41 mouse cellular contexts compared by ENCODE assay signal in the genomic region with DNA sequence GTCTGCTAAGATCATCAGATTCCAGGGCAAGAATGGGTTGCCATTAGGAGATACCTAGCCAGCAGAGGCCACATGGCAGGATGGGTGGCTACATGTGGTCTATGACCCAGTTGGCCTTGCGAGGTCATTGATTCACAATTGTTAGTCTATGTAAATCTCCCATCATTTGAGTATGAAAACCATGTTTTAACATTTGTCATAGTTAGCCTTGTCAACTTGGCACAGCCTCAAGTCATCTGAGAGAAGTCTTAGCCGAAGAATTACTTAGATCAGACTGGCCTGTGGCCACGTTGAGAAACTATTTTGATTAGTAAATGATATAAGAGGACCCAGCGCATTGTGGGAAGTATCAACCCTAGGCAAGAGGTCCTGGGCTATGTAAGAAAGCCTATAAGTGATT. TPM values are rescaled to one million over a fixed set of nuclear protein-coding genes. Genes with fewer than 3 reads are reported as not detected.
"Had no signal": no experiment of that assay in that cellular context is flagged by ENCODE, and none has a peak within 500 bp of the region (broad histone marks: within the 10 kb centered on the region; RNA-seq: fewer than 3 reads in every experiment).

No protein-coding gene starts in this region.

- H3K27ac ChIP-seq: heart, embryonic 10.5 days; hindbrain, embryonic 13.5 days; hindbrain, embryonic 15.5 days; hindbrain, postnatal 0 days; kidney, embryonic 15.5 days; kidney, postnatal 0 days; limb, embryonic 13.5 days; limb, embryonic 15.5 days; liver, embryonic 12.5 days; liver, embryonic 14.5 days had no signal

- H3K36me3 ChIP-seq: heart, embryonic 10.5 days; heart, embryonic 12.5 days; hindbrain, embryonic 13.5 days; hindbrain, embryonic 15.5 days; kidney, embryonic 15.5 days; limb, embryonic 13.5 days; limb, embryonic 15.5 days; liver, embryonic 12.5 days had no signal

- DNase-seq: gastrocnemius, postnatal 10 days; gastrocnemius, postnatal 25 days; heart, adult 18-20 months; heart, postnatal 10 days; heart, postnatal 4 days; kidney, adult 11 months; kidney, adult 2 months; kidney, adult 9 months; kidney, postnatal 14 days; kidney, postnatal 4 days; layer of hippocampus, adult 9-11 months; layer of hippocampus, postnatal 36 days; left cerebral cortex, postnatal 4 days had no signal

- H3K4me2 ChIP-seq: heart, embryonic 12.5 days; hindbrain, embryonic 13.5 days; hindbrain, embryonic 15.5 days; kidney, embryonic 15.5 days; limb, embryonic 13.5 days; limb, embryonic 15.5 days; liver, embryonic 12.5 days had no signal

- ATAC-seq: hindbrain, postnatal 0 days; intestine, embryonic 16.5 days; liver, embryonic 12.5 days had no signal

- H3K27me3 ChIP-seq: heart, embryonic 12.5 days; hindbrain, embryonic 13.5 days; hindbrain, embryonic 15.5 days; kidney, embryonic 15.5 days; limb, embryonic 13.5 days; limb, embryonic 15.5 days; liver, embryonic 12.5 days had no signal

- H3K4me3 ChIP-seq: gastrocnemius, adult 2 months; heart, embryonic 10.5 days; heart, embryonic 12.5 days; hindbrain, embryonic 13.5 days; hindbrain, embryonic 15.5 days; kidney, embryonic 15.5 days; limb, embryonic 13.5 days; limb, embryonic 15.5 days; liver, embryonic 12.5 days had no signal

- H3K9me3 ChIP-seq: heart, embryonic 10.5 days; heart, embryonic 12.5 days; hindbrain, embryonic 13.5 days; hindbrain, embryonic 15.5 days; kidney, embryonic 15.5 days; limb, embryonic 13.5 days; limb, embryonic 15.5 days; liver, embryonic 12.5 days had no signal

- H3K4me1 ChIP-seq: heart, embryonic 12.5 days; hindbrain, embryonic 13.5 days; hindbrain, embryonic 15.5 days; kidney, embryonic 15.5 days; liver, embryonic 12.5 days had no signal

- H3K9ac ChIP-seq: heart, embryonic 12.5 days; hindbrain, embryonic 13.5 days; hindbrain, embryonic 15.5 days; kidney, embryonic 15.5 days; limb, embryonic 13.5 days; limb, embryonic 15.5 days; liver, embryonic 12.5 days; liver, embryonic 14.5 days had no signal

RNA-seq across cellular contexts. Expression of a gene that starts 28.5 kb away (rescaled TPM):
- total RNA-seq: gastrocnemius, adult 2 months; gastrocnemius, postnatal 10 days; gastrocnemius, postnatal 25 days; gastrocnemius, postnatal 4 days; granulocyte monocyte progenitor cell, adult 5-6 weeks; heart, adult 8-10 months; heart, postnatal 10 days; heart, postnatal 25 days; heart, postnatal 4 days; hindbrain, postnatal 0 days; layer of hippocampus, adult 18-20 months; layer of hippocampus, postnatal 14 days; left cerebral cortex, adult 18-20 months; left cerebral cortex, adult 8-10 months; left cerebral cortex, postnatal 10 days; left cerebral cortex, postnatal 4 days; liver, adult 2 months had no signal
- polyA plus RNA-seq: heart, embryonic 10.5 days; heart, embryonic 12.5 days; heart, embryonic 14.5 days; heart, embryonic 16.5 days; hindbrain, embryonic 11.5 days; hindbrain, embryonic 13.5 days; hindbrain, embryonic 15.5 days; hindbrain, postnatal 0 days; intestine, embryonic 14.5 days; intestine, embryonic 16.5 days; kidney, adult 2 months; kidney, postnatal 0 days; limb, embryonic 11.5 days; limb, embryonic 13.5 days; limb, embryonic 15.5 days; liver, adult 2 months; liver, embryonic 12.5 days had no signal
